Mouse (Mus musculus) gastrocnemius, adult 2 months (tissue): ENCODE data around the gene Ubald1. TPM values are rescaled to one million over a fixed set of nuclear protein-coding genes. Genes with fewer than 3 reads are reported as not detected.

ENCODE experiments used
- DNase-seq: peaks from one replicate; pipeline ENCODE4 v3.0.0; 2022
- H3K27ac ChIP-seq: fragments of 200-600 bp; 2 replicates; pipeline ENCODE4 v1.8.1; 2022; ENCODE audit warnings: mild to moderate bottlenecking
- H3K4me3 ChIP-seq: fragments of 200-600 bp; 2 replicates; pipeline ENCODE4 v1.8.1; 2022; ENCODE audit warnings: mild to moderate bottlenecking, moderate library complexity
- CTCF ChIP-seq: fragments of 200-600 bp; IDR thresholded peaks from 2 replicates; pipeline ENCODE4 v1.8.1; 2022; ENCODE audit warnings: antibody characterized with exemption, mild to moderate bottlenecking, moderate library complexity
- intact Hi-C: fragments of 180-260 bp; cut with DNase I; formaldehyde crosslinking; loops from one replicate; pipeline ENCODE4 v1.15.1; 2025
- long read RNA-seq, 2 experiments: library from polyadenylated mRNA; stranded (forward); transcript quantifications; one replicate each; pipeline ENCODE4 v2.0.0; 2021
- total RNA-seq, 2 experiments: library from RNA; stranded (reverse); gene quantifications; 2 replicates each; pipeline ENCODE4 v1.2.3; 2021

Gene Ubald1
- total RNA-seq: 10 to 100 TPM; 30.3 to 44.8 TPM
- long read RNA-seq, experiment 1, transcript Ubald1-201 (3 exons, 1,851 nt): major isoform, 21 of 28 reads
- long read RNA-seq, experiment 1, partial matches to known transcripts: 5 of 28 reads
- long read RNA-seq, experiment 1, other reads (novel, unspliced or antisense): 2 of 28 reads
- long read RNA-seq, experiment 2, transcript Ubald1-201 (3 exons, 1,851 nt): major isoform, 27 of 33 reads
- long read RNA-seq, experiment 2, partial matches to known transcripts: 5 of 33 reads
- long read RNA-seq, experiment 2, other reads (novel, unspliced or antisense): 1 of 33 reads

DNA sequence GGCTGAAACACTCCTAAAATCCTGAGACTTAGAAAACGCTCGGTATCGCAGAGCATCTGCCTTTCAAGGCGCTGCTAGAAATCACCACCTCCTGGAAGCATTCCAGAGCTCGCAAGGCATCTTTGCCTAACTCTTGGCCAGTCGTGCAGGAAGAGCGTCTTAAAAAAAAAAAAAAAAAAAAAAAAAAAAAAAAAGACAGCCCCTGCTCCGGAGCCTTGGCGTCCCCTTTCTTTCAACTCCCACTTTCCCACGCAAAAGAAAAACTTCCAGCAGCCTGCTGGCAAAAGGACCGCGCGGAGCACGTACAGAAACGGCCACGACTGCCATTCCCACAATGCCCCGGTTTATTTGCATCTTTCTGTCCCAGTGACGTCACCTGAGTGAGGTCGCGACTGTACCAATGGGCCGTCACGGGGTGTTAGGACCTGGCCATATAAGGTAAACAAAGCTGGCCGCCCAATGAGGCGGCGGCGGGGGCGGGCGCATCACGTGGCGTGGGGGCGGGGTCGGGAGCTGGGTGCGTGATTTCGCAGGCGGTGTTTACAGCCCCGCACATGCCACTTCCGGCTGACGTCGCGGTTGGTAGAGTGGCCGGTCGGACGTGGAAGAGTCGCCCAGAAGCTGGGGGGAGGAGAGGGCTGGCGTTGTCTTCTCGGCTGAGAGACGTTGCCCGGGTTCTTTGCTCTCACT is at the start of gene Ubald1:
Gene Ubald1, minus strand, starts transcription at position 180 of the 690 bp plus-strand sequence.
- peak; percentile 99 for DNase-seq
- peak within 1 kb of the TSS; percentile 100 for H3K27ac ChIP-seq
- TF ChIP-seq CTCF: no peak
- intact Hi-C loops: no loop called here
- H3K4me3 ChIP-seq: peak within 1 kb of the TSS; percentile 93

- intact Hi-C loops: no loop called here
- no peak for TF ChIP-seq CTCF
- H3K4me3 ChIP-seq: no peak overlapping the region
- DNase-seq: no peak
- no peak overlapping the region for H3K27ac ChIP-seq
These were observed 48.4 kb upstream of the Ubald1 start for GRCm38 (mm10) chr16:4928474-4928873.

GRCm38 (mm10) chr16:4927967-4928366 is 47.9 kb upstream of the Ubald1 start:
- no peak for DNase-seq
- intact Hi-C loops: no loop called here
- TF ChIP-seq CTCF: no peak

GRCm38 (mm10) chr16:4923996-4924395 is 43.9 kb upstream of the Ubald1 start:
- no peak for DNase-seq
- intact Hi-C loops: no loop called here
- no peak for TF ChIP-seq CTCF
- Histone ChIP-seq H3K4me3 (no peak overlapping the region), H3K27ac (no peak overlapping the region; the same call in 1 of the 2 replicates)

More at GRCm38 (mm10) chr16:4927967-4928366, 47.9 kb upstream of the Ubald1 start:
- Histone ChIP-seq H3K4me3 (no peak overlapping the region), H3K27ac (no peak overlapping the region)

- no peak overlapping the region for H3K27ac ChIP-seq
- no peak overlapping the region for H3K4me3 ChIP-seq
- intact Hi-C loops: no loop called here
- TF ChIP-seq CTCF: no peak
- no peak for DNase-seq
These were observed 42.4 kb upstream of the Ubald1 start for GRCm38 (mm10) chr16:4922481-4922880.

- Histone ChIP-seq H3K4me3 (no peak overlapping the region), H3K27ac (peak overlapping the region; percentile 56)
- TF ChIP-seq CTCF: no peak
- DNase-seq: no peak
- intact Hi-C loops: no loop called here
These were observed 40.4 kb upstream of the Ubald1 start for GRCm38 (mm10) chr16:4920556-4920955.

GRCm38 (mm10) chr16:4916608-4917007 is 36.5 kb upstream of the Ubald1 start:
- intact Hi-C loops: no loop called here
- DNase-seq: no peak
- no peak for TF ChIP-seq CTCF
- no peak overlapping the region for H3K4me3 ChIP-seq
- H3K27ac ChIP-seq: no peak overlapping the region

DNA sequence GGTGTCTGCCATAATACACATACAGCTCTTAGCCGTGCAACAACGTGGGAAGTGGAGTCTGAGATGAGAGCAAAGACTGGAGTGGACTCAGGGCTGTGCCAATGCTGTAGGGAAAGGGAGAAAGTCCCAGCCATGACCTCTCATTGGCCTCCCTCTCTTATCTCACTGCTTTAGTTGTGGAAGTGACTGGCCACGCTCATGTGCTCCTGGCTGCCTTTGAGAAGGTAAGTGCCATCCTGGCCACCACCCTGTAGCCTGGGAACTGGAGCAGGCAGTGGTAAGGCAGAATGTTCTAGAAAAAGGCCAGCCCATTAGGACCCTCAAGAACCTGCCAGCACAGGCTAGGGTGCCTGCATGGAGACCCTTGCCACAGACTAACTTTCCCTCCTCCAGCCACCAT is 35.8 kb upstream of the Ubald1 start:
- Histone ChIP-seq H3K27ac (no peak overlapping the region), H3K4me3 (no peak overlapping the region)
- intact Hi-C loops: no loop called here
- TF ChIP-seq CTCF: no peak
- DNase-seq: no peak

GRCm38 (mm10) chr16:4913783-4914735 is 33.9 kb upstream of the Ubald1 start:
- DNase-seq: peak; percentile 83
- TF ChIP-seq CTCF: peak; percentile 99
- H3K27ac ChIP-seq: peak overlapping the region; percentile 78
- H3K4me3 ChIP-seq: peak overlapping the region; percentile 5; the same call in 1 of the 2 replicates
- intact Hi-C loops: loop anchor here (2.0 kb wide), 1 partner anchor 35 kb away; no protein-coding TSS in a partner anchor

DNA sequence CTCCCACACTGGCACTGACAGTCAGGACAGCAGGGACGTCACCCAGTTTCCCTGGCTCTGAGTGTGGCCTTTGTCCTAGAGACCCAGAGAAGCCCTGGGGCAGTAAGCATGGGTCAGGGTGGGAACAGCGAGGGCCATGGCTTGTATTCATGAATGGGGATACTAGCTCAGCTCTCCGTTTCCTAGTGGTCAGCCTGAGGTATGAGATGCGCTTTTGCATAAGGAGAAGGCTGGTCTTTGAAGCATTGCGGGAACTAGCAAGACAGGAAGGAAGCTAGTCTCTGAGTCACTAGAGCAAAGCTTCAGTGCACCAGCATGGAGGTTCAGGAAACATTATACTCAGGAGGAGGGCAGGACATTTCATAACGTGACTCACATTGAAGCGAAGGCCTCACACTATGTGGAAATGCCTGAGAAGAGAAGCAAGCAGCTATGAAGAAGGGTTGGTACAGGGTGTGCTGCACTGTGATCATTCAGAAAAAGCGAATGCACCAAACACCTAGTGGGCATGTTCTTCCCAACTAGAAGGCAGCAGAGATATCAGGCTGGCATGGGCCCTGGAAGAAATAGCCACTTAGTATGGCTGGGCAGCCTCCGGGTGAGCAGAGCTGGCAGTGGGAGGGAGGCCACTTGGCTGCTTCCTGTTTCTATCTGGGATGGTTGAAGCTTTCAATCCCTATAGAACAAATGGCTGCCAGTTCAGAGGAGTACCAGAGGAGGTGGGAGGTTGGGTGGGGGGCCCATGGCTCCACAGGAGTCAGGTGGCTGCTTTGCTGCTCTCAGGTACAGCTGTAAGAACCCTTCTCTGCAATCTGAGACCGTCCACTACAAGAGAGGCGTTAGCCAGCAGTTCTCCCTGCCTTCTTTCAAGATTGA is 33.0 kb upstream of the Ubald1 start:
- H3K27ac ChIP-seq: peak overlapping the region; percentile 78
- no peak for TF ChIP-seq CTCF
- intact Hi-C loops: loop anchor here (2.0 kb wide), 1 partner anchor 34 kb away; no protein-coding TSS in a partner anchor
- no peak for DNase-seq
- H3K4me3 ChIP-seq: peak overlapping the region; percentile 5; the same call in 1 of the 2 replicates

- intact Hi-C loops: loop anchor here (2.0 kb wide), 1 partner anchor 33 kb away; no protein-coding TSS in a partner anchor
- DNase-seq: no peak
- H3K27ac ChIP-seq: peak overlapping the region; percentile 78
- no peak for TF ChIP-seq CTCF
- H3K4me3 ChIP-seq: no peak overlapping the region
These were observed 32.0 kb upstream of the Ubald1 start for GRCm38 (mm10) chr16:4912074-4912648.
